Mouse (Mus musculus) lung, embryonic 14.5 days (tissue): ENCODE data around the gene Rhod. TPM values are rescaled to one million over a fixed set of nuclear protein-coding genes. Genes with fewer than 3 reads are reported as not detected.
A peak's percentile ranks its signal among the peaks of the same experiment; 100 is the strongest.
"Not testable (repeated sequence)": the region's sequence is repeated elsewhere in the genome, so short reads cannot be mapped to it uniquely, and the experiment has no call there.

Source experiments
- ATAC-seq: fragments of 200-750 bp; cut with Nextera tagmentation; 2 replicates; pipeline ENCODE4 v1.8.0; 2017; ENCODE audit warnings: mild to moderate bottlenecking, moderate TSS enrichment, moderate library complexity; ENCODE audit not compliant: insufficient read depth
- DNase-seq: peaks from one replicate; pipeline ENCODE4 v3.0.0-alpha.2; 2015
- H3K27ac ChIP-seq: fragments of 300-500 bp; sonication (generic); 2 replicates; pipeline ENCODE4 v1.5.1; 2014; ENCODE audit warnings: low read depth, mild to moderate bottlenecking, moderate library complexity
- H3K27me3 ChIP-seq: fragments of 300-500 bp; sonication (generic); 2 replicates; pipeline ENCODE4 v1.6.1; 2014; ENCODE audit warnings: low read length, control low read depth; ENCODE audit not compliant: insufficient read depth
- H3K36me3 ChIP-seq: fragments of 300-500 bp; sonication (generic); 2 replicates; pipeline ENCODE4 v1.6.1; 2014; ENCODE audit warnings: control low read depth; ENCODE audit not compliant: insufficient read depth
- H3K4me1 ChIP-seq: fragments of 300-500 bp; sonication (generic); 2 replicates; pipeline ENCODE4 v1.6.1; 2014; ENCODE audit warnings: antibody characterized with exemption, control low read depth; ENCODE audit not compliant: insufficient read depth
- H3K4me2 ChIP-seq: fragments of 300-500 bp; sonication (generic); 2 replicates; pipeline ENCODE4 v1.6.1; 2014; ENCODE audit warnings: mild to moderate bottlenecking
- H3K4me3 ChIP-seq: fragments of 300-500 bp; sonication (generic); 2 replicates; pipeline ENCODE4 v1.5.1; 2014; ENCODE audit warnings: low read depth, low read length
- H3K9ac ChIP-seq: fragments of 300-500 bp; sonication (generic); 2 replicates; pipeline ENCODE4 v1.6.1; 2014
- H3K9me3 ChIP-seq: fragments of 300-500 bp; sonication (generic); 2 replicates; pipeline ENCODE4 v1.6.1; 2016; ENCODE audit warnings: low read depth, low read length, control low read depth
- CTCF ChIP-seq: IDR thresholded peaks from 2 replicates; pipeline ENCODE4 v1.5.1; 2016; ENCODE audit warnings: antibody characterized with exemption, low read depth
- WGBS: fragments of 180-500 bp; shearing (Covaris S2); extraction: QIAGEN DNeasy Blood & Tissue Kit; methylation state at CpG from one replicate; pipeline ENCODE4 v1.1.7; 2014; 5-methylcytosine and 5-hydroxymethylcytosine counted together
- polyA plus RNA-seq: library from polyadenylated mRNA; unstranded; fragments of >200 nt; fragmentation: Nextera tagmentation; extraction: Ambion mirVana; gene quantifications from 2 replicates; pipeline ENCODE4 v1.2.1, GENCODE M21; 2014

Rhod gene
- polyA plus RNA-seq, 1 experiment from 2014 or later: 46.0 TPM

- Histone ChIP-seq H3K4me2 (no peak overlapping the region), H3K36me3 (no peaks in the 10 kb centered on the region), H3K27ac (no peak overlapping the region), H3K9ac (no peak overlapping the region), H3K27me3 (no peaks in the 10 kb centered on the region), H3K4me1 (no peaks in the 10 kb centered on the region), H3K4me3 (no peak overlapping the region), H3K9me3 (no peaks in the 10 kb centered on the region)
- DNase-seq: no peak
- WGBS: 77% methylated on average over 4 of the region's 4 CpGs
- no peak for TF ChIP-seq CTCF
- ATAC-seq: no peak
Measured at GRCm38 (mm10) chr19:4464666-4465065, 25.4 kb upstream of the Rhod start.

GRCm38 (mm10) chr19:4461981-4462380, 22.7 kb upstream of the Rhod start:
- TF ChIP-seq CTCF: no peak
- H3K4me1 ChIP-seq: no peaks in the 10 kb centered on the region

GRCm38 (mm10) chr19:4456227-4456626, 17.0 kb upstream of the Rhod start:
- DNase-seq (peak; percentile 73), ATAC-seq (no peak)
- Histone ChIP-seq H3K4me3 (no peak overlapping the region), H3K4me1 (no peaks in the 10 kb centered on the region), H3K27me3 (no peaks in the 10 kb centered on the region), H3K4me2 (no peak overlapping the region), H3K36me3 (no peaks in the 10 kb centered on the region), H3K27ac (no peak overlapping the region), H3K9ac (no peak overlapping the region), H3K9me3 (no peaks in the 10 kb centered on the region)
- peak; percentile 77 for TF ChIP-seq CTCF
- WGBS: 11% methylated on average over 11 of the region's 11 CpGs

More at GRCm38 (mm10) chr19:4461981-4462380, 22.7 kb upstream of the Rhod start:
- DNase-seq: no peak
- WGBS: 81% methylated on average over 8 of the region's 8 CpGs
- no peak overlapping the region for H3K9ac ChIP-seq
- H3K4me3 ChIP-seq: no peak overlapping the region
- H3K4me2 ChIP-seq: no peak overlapping the region
- H3K27me3 ChIP-seq: no peaks in the 10 kb centered on the region
- H3K36me3 ChIP-seq: no peaks in the 10 kb centered on the region
- no peaks in the 10 kb centered on the region for H3K9me3 ChIP-seq
- no peak for ATAC-seq
- H3K27ac ChIP-seq: no peak overlapping the region

GRCm38 (mm10) chr19:4455071-4455800, 16.0 kb upstream of the Rhod start:
- ATAC-seq (no peak), DNase-seq (no peak)
- Histone ChIP-seq H3K9ac (no peak overlapping the region), H3K36me3 (no peaks in the 10 kb centered on the region), H3K4me1 (no peaks in the 10 kb centered on the region), H3K27me3 (no peaks in the 10 kb centered on the region), H3K27ac (no peak overlapping the region), H3K9me3 (no peaks in the 10 kb centered on the region), H3K4me3 (no peak overlapping the region), H3K4me2 (no peak overlapping the region)
- TF ChIP-seq CTCF: no peak
- 72% methylated on average over 15 of the region's 15 CpGs for WGBS

- not testable (repeated sequence) for H3K27ac ChIP-seq
Measured at GRCm38 (mm10) chr19:4454040-4454439, 14.8 kb upstream of the Rhod start.

GRCm38 (mm10) chr19:4452525-4452924, 13.3 kb upstream of the Rhod start:
- Histone ChIP-seq H3K9ac (no peak overlapping the region), H3K4me1 (no peaks in the 10 kb centered on the region)

More at GRCm38 (mm10) chr19:4454040-4454439, 14.8 kb upstream of the Rhod start:
- not testable (repeated sequence) for H3K4me3 ChIP-seq, DNase-seq, H3K4me2 ChIP-seq, H3K9me3 ChIP-seq, H3K36me3 ChIP-seq, H3K4me1 ChIP-seq, H3K27me3 ChIP-seq, H3K9ac ChIP-seq, ATAC-seq
- 14% methylated on average over 1 of the region's 1 CpGs for WGBS

GRCm38 (mm10) chr19:4451965-4452364, 12.7 kb upstream of the Rhod start:
- H3K9ac ChIP-seq: no peak overlapping the region
- DNase-seq: no peak
- 25% methylated on average over 5 of the region's 5 CpGs for WGBS
- no peak for TF ChIP-seq CTCF
- no peaks in the 10 kb centered on the region for H3K36me3 ChIP-seq
- H3K9me3 ChIP-seq: no peaks in the 10 kb centered on the region
- H3K4me1 ChIP-seq: no peaks in the 10 kb centered on the region
- H3K4me2 ChIP-seq: no peak overlapping the region
- H3K27me3 ChIP-seq: no peaks in the 10 kb centered on the region
- H3K27ac ChIP-seq: no peak overlapping the region
- ATAC-seq: no peak
- H3K4me3 ChIP-seq: no peak overlapping the region

More at GRCm38 (mm10) chr19:4452525-4452924, 13.3 kb upstream of the Rhod start:
- TF ChIP-seq CTCF: no peak
- no peak for ATAC-seq
- Histone ChIP-seq H3K9me3 (no peaks in the 10 kb centered on the region), H3K4me2 (no peak overlapping the region), H3K4me3 (no peak overlapping the region), H3K27ac (no peak overlapping the region), H3K36me3 (no peaks in the 10 kb centered on the region), H3K27me3 (no peaks in the 10 kb centered on the region)
- WGBS: 37% methylated on average over 4 of the region's 4 CpGs
- no peak for DNase-seq

- H3K4me1 ChIP-seq: no peaks in the 10 kb centered on the region
- no peaks in the 10 kb centered on the region for H3K27me3 ChIP-seq
- H3K4me2 ChIP-seq: no peak overlapping the region
- H3K9me3 ChIP-seq: no peaks in the 10 kb centered on the region
- no peak overlapping the region for H3K4me3 ChIP-seq
- no peak for TF ChIP-seq CTCF
- no peak for DNase-seq
- H3K36me3 ChIP-seq: no peaks in the 10 kb centered on the region
- H3K9ac ChIP-seq: no peak overlapping the region
- WGBS: 53% methylated on average over 8 of the region's 8 CpGs
- no peak overlapping the region for H3K27ac ChIP-seq
- ATAC-seq: no peak
Measured at GRCm38 (mm10) chr19:4451098-4451497, 11.9 kb upstream of the Rhod start.
